Mouse (Mus musculus) ES-E14 (cell line): ENCODE data around the gene Gsc.

Source experiments
- CHD2 ChIP-seq: IDR thresholded peaks from 2 replicates; pipeline ENCODE4 v1.6.1; 2014; ENCODE audit warnings: mild to moderate bottlenecking, low read depth, low read length, inconsistent platforms
- HCFC1 ChIP-seq: IDR thresholded peaks from 2 replicates; pipeline ENCODE4 v1.6.1; 2012; ENCODE audit warnings: low read length, inconsistent platforms, borderline replicate concordance; ENCODE audit not compliant: insufficient read depth
- MAFK ChIP-seq: IDR thresholded peaks from 2 replicates; pipeline ENCODE4 v1.6.1; 2014; ENCODE audit warnings: mild to moderate bottlenecking, low read depth, low read length, inconsistent platforms; ENCODE audit not compliant: insufficient read depth
- ZC3H11A ChIP-seq: IDR thresholded peaks from 2 replicates; pipeline ENCODE4 v1.6.1; 2012; ENCODE audit warnings: low read depth, mild to moderate bottlenecking, inconsistent platforms, low read length, borderline replicate concordance
- ZNF384 ChIP-seq: IDR thresholded peaks from 2 replicates; pipeline ENCODE4 v1.6.1; 2012; ENCODE audit warnings: low read depth, low read length, inconsistent platforms

- TF ChIP-seq ZNF384 (no peak), MAFK (no peak), HCFC1 (no peak), ZC3H11A (no peak), CHD2 (no peak)
These were observed 22.9 kb downstream of the Gsc start for GRCm38 (mm10) chr12:104450257-104450656.
